Mouse (Mus musculus) cortical plate, adult 2 months (tissue): ENCODE measurements around the gene Olfr473. TPM values are rescaled to one million over a fixed set of nuclear protein-coding genes. Genes with fewer than 3 reads are reported as not detected.
"Not testable (repeated sequence)": the region's sequence is repeated elsewhere in the genome, so short reads cannot be mapped to it uniquely, and the experiment has no call there.

ENCODE experiments used
- H3K27ac ChIP-seq: fragments of 200-500 bp; 2 replicates; pipeline ENCODE4 v1.5.1; 2012; ENCODE audit warnings: low read length, control low read depth, inconsistent platforms; ENCODE audit not compliant: insufficient read depth
- H3K4me1 ChIP-seq: fragments of 200-500 bp; 2 replicates; pipeline ENCODE4 v1.6.1; 2011; ENCODE audit warnings: low read length; ENCODE audit not compliant: control insufficient read depth, insufficient read depth
- H3K4me3 ChIP-seq: fragments of 200-500 bp; 2 replicates; pipeline ENCODE4 v1.5.1; 2011; ENCODE audit warnings: mild to moderate bottlenecking, low read length, control low read depth; ENCODE audit not compliant: insufficient read depth
- CTCF ChIP-seq: fragments of 200-500 bp; IDR thresholded peaks from 2 replicates; pipeline ENCODE4 v1.5.1; 2011; ENCODE audit warnings: mild to moderate bottlenecking, control low read depth, low read length; ENCODE audit not compliant: insufficient read depth; ENCODE audit errors: extremely low read depth
- POLR2A ChIP-seq: fragments of 200-500 bp; IDR thresholded peaks from 2 replicates; pipeline ENCODE4 v1.6.1; 2011; ENCODE audit warnings: mild to moderate bottlenecking, low read length, control low read depth; ENCODE audit not compliant: insufficient read depth; ENCODE audit errors: extremely low read depth
- polyA plus RNA-seq: library from polyadenylated mRNA; depleted of rRNA; stranded (reverse); fragments of >200 nt; gene quantifications from 2 replicates; pipeline ENCODE4 v1.2.3, GENCODE M21; 2012; rRNA removed

Gene Olfr473
- polyA plus RNA-seq, result not detected in 2 replicates

DNA sequence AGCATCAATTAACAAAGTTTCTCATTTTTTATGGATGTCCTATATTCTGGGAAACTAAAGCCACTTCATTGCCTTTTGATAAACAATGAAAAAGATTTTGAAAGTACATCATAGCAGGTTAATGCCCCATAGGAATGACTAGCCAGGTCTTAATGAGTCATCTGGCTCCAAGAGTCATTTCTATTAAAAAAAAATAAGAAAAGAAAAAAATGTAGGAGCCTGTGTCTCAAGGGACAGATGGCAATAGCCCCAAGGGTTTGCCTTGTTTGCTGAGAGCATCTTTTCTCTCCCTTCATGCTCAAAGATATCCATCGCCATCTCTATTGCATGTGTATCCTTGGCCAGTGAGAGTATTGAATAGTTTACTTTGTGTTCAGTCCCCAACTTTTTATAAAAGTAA, at the start of gene Olfr473:
Gene Olfr473, plus strand, starts transcription at position 301 of the 400 bp plus-strand sequence.
- H3K27ac ChIP-seq, result no peak within 1 kb of the TSS
- no peaks in the 10 kb centered on the region for H3K4me1 ChIP-seq
- TF ChIP-seq POLR2A (no peak), CTCF (no peak)
- H3K4me3 ChIP-seq, result no peak within 1 kb of the TSS

DNA sequence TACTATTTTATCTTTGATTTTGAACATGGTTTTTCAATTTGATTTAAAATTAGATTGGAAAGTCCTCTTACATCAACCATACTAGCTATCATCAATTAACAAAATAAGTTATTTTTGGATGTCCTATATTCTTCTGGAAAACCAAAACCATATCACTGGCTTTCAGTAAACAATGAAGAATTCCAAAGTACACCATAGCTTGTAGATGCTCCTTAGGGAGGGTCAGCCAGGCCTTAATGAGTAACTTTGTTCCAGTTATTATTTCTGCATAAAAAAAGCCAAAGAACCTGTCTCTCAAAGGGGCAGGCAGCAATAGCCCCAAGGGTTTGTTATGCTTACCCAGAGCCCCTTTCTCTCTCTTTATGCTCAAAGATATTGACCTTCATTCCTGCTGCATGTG, 32.6 kb upstream of the Olfr473 start, which contains the start of gene Olfr472:
Gene Olfr472, plus strand, starts transcription at position 301 of the 400 bp plus-strand sequence.
- Histone ChIP-seq H3K27ac (no peak within 1 kb of the TSS), H3K4me3 (no peak within 1 kb of the TSS), H3K4me1 (no peaks in the 10 kb centered on the region)
- TF ChIP-seq CTCF (no peak), POLR2A (no peak)

DNA sequence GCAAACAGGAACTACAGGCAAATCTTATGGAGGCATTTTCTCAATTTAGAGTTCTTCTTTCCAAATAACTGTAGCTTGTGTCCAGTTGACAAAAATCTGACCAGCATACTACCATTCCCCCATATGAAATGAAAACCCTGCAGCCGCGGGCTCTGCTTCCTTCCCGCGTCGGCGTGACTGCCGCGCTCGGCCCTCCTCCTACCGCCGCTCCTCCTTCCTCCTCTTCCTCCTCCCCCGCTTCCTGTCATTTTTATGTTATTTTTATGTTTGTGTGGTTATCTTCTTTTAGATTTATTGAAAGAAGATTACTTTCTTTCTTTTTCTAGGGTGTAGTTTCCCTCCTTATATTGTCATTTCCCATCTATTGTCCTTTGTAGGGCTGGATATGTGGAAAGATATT, 22.3 kb downstream of the Olfr473 start:
- H3K27ac ChIP-seq, H3K4me1 ChIP-seq, H3K4me3 ChIP-seq: not testable (repeated sequence)

DNA sequence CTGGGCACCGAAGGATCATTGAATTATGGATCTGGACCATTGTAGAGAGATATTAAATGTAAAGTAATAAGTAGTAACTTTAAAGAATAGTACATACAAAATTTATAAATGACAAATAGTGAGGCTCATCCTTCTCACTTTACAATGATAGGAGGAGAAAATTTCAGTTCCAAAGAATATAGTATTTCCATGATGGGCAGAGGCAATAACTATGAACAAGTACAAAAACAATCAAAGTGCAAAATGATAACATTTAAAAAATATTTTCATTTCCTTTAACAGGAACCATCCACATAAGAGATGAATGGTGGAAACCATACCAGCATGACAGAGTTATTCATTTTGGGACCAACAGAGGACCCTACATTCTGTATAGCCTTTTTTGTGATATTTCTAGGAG, 24.1 kb downstream of the Olfr473 start, which contains the start of gene Olfr474:
Gene Olfr474, plus strand, starts transcription at position 301 of the 400 bp plus-strand sequence.
- no peaks in the 10 kb centered on the region for H3K4me1 ChIP-seq
- no peak for TF ChIP-seq POLR2A
- no peak for TF ChIP-seq CTCF

DNA sequence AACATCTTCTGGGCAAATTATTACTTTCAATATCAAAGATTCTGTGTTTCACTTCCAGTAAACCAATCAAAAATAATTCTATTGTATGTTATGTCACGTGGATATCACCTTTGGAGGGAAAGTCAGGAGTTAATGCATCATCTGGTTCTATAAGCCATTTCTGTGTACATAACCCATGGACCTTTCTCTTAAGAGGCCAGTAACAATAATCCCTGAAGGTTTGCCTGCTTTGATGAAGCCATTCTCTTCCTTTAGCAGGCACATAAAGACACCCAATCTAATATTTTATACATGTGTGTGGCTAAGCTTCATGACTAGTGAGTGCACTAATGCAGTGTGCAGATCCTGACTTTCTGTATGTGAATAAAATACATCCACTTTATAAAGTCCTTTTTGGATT, 34.3 kb downstream of the Olfr473 start, which contains the start of gene Olfr476:
Gene Olfr476, plus strand, starts transcription at position 301 of the 400 bp plus-strand sequence.
- Histone ChIP-seq H3K4me1 (no peaks in the 10 kb centered on the region), H3K27ac (no peak within 1 kb of the TSS), H3K4me3 (no peak within 1 kb of the TSS)
- TF ChIP-seq POLR2A (no peak), CTCF (no peak)

More for the DNA sequence above, 24.1 kb downstream of the Olfr473 start, which contains the start of gene Olfr474:
- Histone ChIP-seq H3K27ac (no peak within 1 kb of the TSS), H3K4me3 (no peak within 1 kb of the TSS)

Other genes with a start within 250 kb of the Olfr473 start
- gene Cyb5r2, start 172.4 kb upstream of the Olfr473 start, polyA plus RNA-seq, result 0.19 and 0.23 TPM in 2 replicates
- not detected in 2 replicates for gene Ovch2, start 129.2 kb upstream of the Olfr473 start, polyA plus RNA-seq
- gene Olfr467, start 118.2 kb upstream of the Olfr473 start, polyA plus RNA-seq, result not detected in 2 replicates
- not detected in 2 replicates for gene Olfr469, start 104.9 kb upstream of the Olfr473 start, polyA plus RNA-seq
- not detected in 2 replicates for gene Olfr470, start 83.0 kb upstream of the Olfr473 start, polyA plus RNA-seq
- gene Olfr472, start 32.5 kb upstream of the Olfr473 start, polyA plus RNA-seq, result not detected in 2 replicates
- gene Olfr474, start 24.2 kb downstream of the Olfr473 start, polyA plus RNA-seq, result not detected in 2 replicates
- not detected in 2 replicates for gene Olfr476, start 34.4 kb downstream of the Olfr473 start, polyA plus RNA-seq
- not detected in 2 replicates for gene Olfr477, start 56.2 kb downstream of the Olfr473 start, polyA plus RNA-seq
- not detected in 2 replicates for gene Olfr478, start 103.5 kb downstream of the Olfr473 start, polyA plus RNA-seq
- gene Olfr479, start 120.2 kb downstream of the Olfr473 start, polyA plus RNA-seq, result not detected in 2 replicates
- not detected in 2 replicates for gene Olfr480, start 136.9 kb downstream of the Olfr473 start, polyA plus RNA-seq
- gene Olfr481, start 149.4 kb downstream of the Olfr473 start, polyA plus RNA-seq, result not detected in 2 replicates
- gene Olfr482, start 167.1 kb downstream of the Olfr473 start, polyA plus RNA-seq, result not detected in 2 replicates
- gene Olfr483, start 170.4 kb downstream of the Olfr473 start, polyA plus RNA-seq, result not detected in 2 replicates
- not detected in 2 replicates for gene Olfr484, start 197.0 kb downstream of the Olfr473 start, polyA plus RNA-seq
- not detected in 2 replicates for gene Olfr485, start 229.4 kb downstream of the Olfr473 start, polyA plus RNA-seq
- not detected in 2 replicates for gene Olfr486, start 242.3 kb downstream of the Olfr473 start, polyA plus RNA-seq